Mouse (Mus musculus) liver, adult 2 months (tissue): ENCODE data around the gene Mcidas.

Experiments used
- CTCF ChIP-seq: fragments of 200-500 bp; IDR thresholded peaks from 2 replicates; pipeline ENCODE4 v1.5.1; 2011; ENCODE audit warnings: low read depth, low read length, control low read depth
- POLR2A ChIP-seq: fragments of 200-500 bp; IDR thresholded peaks from 2 replicates; pipeline ENCODE4 v1.6.1; 2011; ENCODE audit warnings: low read length, control low read depth; ENCODE audit not compliant: insufficient read depth; ENCODE audit errors: extremely low read depth

DNA sequence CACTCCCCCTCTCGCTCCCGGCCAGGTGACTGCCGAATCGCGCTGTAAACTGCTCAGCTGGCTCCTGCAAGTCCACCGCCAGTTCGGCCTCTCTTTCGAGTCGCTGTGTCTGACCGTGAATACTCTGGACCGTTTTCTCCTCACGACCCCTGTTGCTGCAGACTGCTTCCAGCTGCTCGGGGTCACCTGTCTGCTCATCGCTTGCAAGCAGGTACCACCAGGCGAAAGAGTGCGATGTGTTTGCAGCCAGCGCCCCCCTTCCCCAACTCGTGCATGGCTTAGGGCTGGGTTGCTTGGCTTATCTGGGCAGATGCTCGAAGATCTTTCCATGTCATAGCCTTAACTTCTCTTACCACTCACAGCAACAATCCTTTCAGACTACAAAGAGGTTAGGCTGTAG lies 4.8 kb upstream of the Mcidas start:
- no peak for TF ChIP-seq CTCF
- TF ChIP-seq POLR2A = no peak
